In genomic region chrX:53046033-53046432, GRCm38 (mm10) we compare ENCODE assay signal across 13 mouse cellular contexts. TPM values are rescaled to one million over a fixed set of nuclear protein-coding genes. Genes with fewer than 3 reads are reported as not detected.
A peak's percentile ranks its signal among the peaks of the same experiment; 100 is the strongest.
DNase-seq lines count a peak whose midpoint lies in the region; ATAC-seq and TF ChIP-seq lines count a peak whose summit lies in the region.
"Had no signal": no experiment of that assay in that cellular context is flagged by ENCODE, and none has a peak within 500 bp of the region (broad histone marks: within the 10 kb centered on the region; RNA-seq: fewer than 3 reads in every experiment).

No protein-coding gene starts in this region.

- 69% methylated on average over 4 of the region's 4 CpGs for WGBS in forebrain, embryonic 16.5 days
- 79% methylated on average over 4 of the region's 4 CpGs for WGBS in forebrain, embryonic 10.5 days
- 59% methylated on average over 4 of the region's 4 CpGs for WGBS in heart, postnatal 0 days
- 32% methylated on average over 4 of the region's 4 CpGs for WGBS in lung, embryonic 16.5 days
- WGBS in stomach, embryonic 15.5 days = 48% methylated on average over 4 of the region's 4 CpGs

- H3K27me3 ChIP-seq in forebrain, embryonic 16.5 days (replicated peaks; ENCODE audit: control insufficient read depth, insufficient read depth, low read length) = no peaks in the 10 kb centered on the region
- no peaks in the 10 kb centered on the region for H3K27me3 ChIP-seq in forebrain, embryonic 10.5 days (ENCODE audit: poor library complexity, severe bottlenecking)
- H3K27me3 ChIP-seq in heart, postnatal 0 days (ENCODE audit: control insufficient read depth, insufficient read depth, low read length) = no peaks in the 10 kb centered on the region
- H3K27me3 ChIP-seq in lung, embryonic 16.5 days (ENCODE audit: control insufficient read depth, insufficient read depth, low read depth, low read length) = no peaks in the 10 kb centered on the region
- no peaks in the 10 kb centered on the region for H3K27me3 ChIP-seq in stomach, embryonic 15.5 days (replicated peaks)
- H3K27me3 ChIP-seq: forebrain, embryonic 13.5 days; hindbrain, embryonic 12.5 days had no signal

- H3K4me3 ChIP-seq in forebrain, embryonic 16.5 days (replicated peaks; ENCODE audit: low read length) = no peak overlapping the region
- no peak overlapping the region for H3K4me3 ChIP-seq in forebrain, embryonic 10.5 days
- no peak overlapping the region for H3K4me3 ChIP-seq in heart, postnatal 0 days (ENCODE audit: low read depth, low read length)
- H3K4me3 ChIP-seq in lung, embryonic 16.5 days (ENCODE audit: low read length) = no peak overlapping the region
- H3K4me3 ChIP-seq in stomach, embryonic 15.5 days (replicated peaks) = no peak overlapping the region
- H3K4me3 ChIP-seq: forebrain, embryonic 13.5 days; hindbrain, embryonic 12.5 days had no signal

- ATAC-seq in forebrain, embryonic 16.5 days = peak; percentile 38; the same call in 1 of the 2 replicates
- ATAC-seq in heart, postnatal 0 days (ENCODE audit: insufficient read depth, low read depth) = no peak; the same call in 1 of the 2 replicates
- peak; percentile 15; the same call in 1 of the 2 replicates for ATAC-seq in lung, embryonic 16.5 days (ENCODE audit: low read depth)
- ATAC-seq in stomach, embryonic 15.5 days (ENCODE audit: insufficient read depth, low FRiP score, low read depth) = no peak; the same call in 1 of the 2 replicates
- ATAC-seq in granulocyte monocyte progenitor cell, adult 5-6 weeks (replicated peaks; ENCODE audit: poor library complexity, severe bottlenecking) = no peak

- H3K4me1 ChIP-seq in forebrain, embryonic 16.5 days (replicated peaks; ENCODE audit: control insufficient read depth, insufficient read depth, low read length) = peaks cover 6% of the 10 kb centered on the region
- H3K4me1 ChIP-seq in forebrain, embryonic 10.5 days = peaks cover 17% of the 10 kb centered on the region
- H3K4me1 ChIP-seq in heart, postnatal 0 days (ENCODE audit: control insufficient read depth, insufficient read depth) = peaks cover 20% of the 10 kb centered on the region; the same call in 1 of the 2 replicates
- peaks cover 25% of the 10 kb centered on the region for H3K4me1 ChIP-seq in lung, embryonic 16.5 days (replicated peaks; ENCODE audit: control insufficient read depth, insufficient read depth, low read length)
- 0 out of 2 replicates have a peak, but pooled peaks cover 2% of the 10 kb centered on the region for H3K4me1 ChIP-seq in stomach, embryonic 15.5 days

- H3K9ac ChIP-seq in forebrain, embryonic 16.5 days (replicated peaks; ENCODE audit: low read depth, low read length) = no peak overlapping the region
- H3K9ac ChIP-seq in heart, postnatal 0 days (replicated peaks; ENCODE audit: low read depth, low read length) = no peak overlapping the region
- no peak overlapping the region for H3K9ac ChIP-seq in lung, embryonic 16.5 days (ENCODE audit: low read length)
- H3K9ac ChIP-seq in stomach, embryonic 15.5 days = no peak overlapping the region
- H3K9ac ChIP-seq: forebrain, embryonic 13.5 days; hindbrain, embryonic 12.5 days had no signal

- no peak overlapping the region for H3K27ac ChIP-seq in forebrain, embryonic 16.5 days (ENCODE audit: low read length)
- no peak overlapping the region for H3K27ac ChIP-seq in forebrain, embryonic 10.5 days
- H3K27ac ChIP-seq in heart, postnatal 0 days (ENCODE audit: low read depth) = peak overlapping the region; percentile 54
- H3K27ac ChIP-seq in lung, embryonic 16.5 days (ENCODE audit: low read length) = peak overlapping the region; percentile 80
- peak overlapping the region; percentile 69; the same call in 1 of the 2 replicates for H3K27ac ChIP-seq in stomach, embryonic 15.5 days
- H3K27ac ChIP-seq: hindbrain, embryonic 12.5 days had no signal

- no peak for DNase-seq in forebrain, embryonic 10.5 days (ENCODE audit: extremely low spot score, low spot score)
- no peak for DNase-seq in heart, postnatal 0 days (ENCODE audit: low spot score)
- DNase-seq in heart, adult 18-20 months = no peak
- DNase-seq in lung, postnatal 4 days = no peak
- DNase-seq: cerebellum, adult 9-11 months; lung, adult 18-20 months; retina, postnatal 1 day had no signal

- H3K4me2 ChIP-seq in forebrain, embryonic 16.5 days (ENCODE audit: low read length) = no peak overlapping the region
- H3K4me2 ChIP-seq in heart, postnatal 0 days (ENCODE audit: low read depth, low read length) = no peak overlapping the region
- H3K4me2 ChIP-seq in lung, embryonic 16.5 days (ENCODE audit: low read depth, low read length) = no peak overlapping the region
- H3K4me2 ChIP-seq in stomach, embryonic 15.5 days = no peak overlapping the region
- H3K4me2 ChIP-seq: forebrain, embryonic 13.5 days; hindbrain, embryonic 12.5 days had no signal

- H3K9me3 ChIP-seq in forebrain, embryonic 16.5 days (ENCODE audit: control insufficient read depth, low read length) = no peaks in the 10 kb centered on the region
- H3K9me3 ChIP-seq in forebrain, embryonic 10.5 days = no peaks in the 10 kb centered on the region
- H3K9me3 ChIP-seq in heart, postnatal 0 days (replicated peaks; ENCODE audit: control insufficient read depth, low read length) = no peaks in the 10 kb centered on the region
- H3K9me3 ChIP-seq in lung, embryonic 16.5 days (ENCODE audit: control insufficient read depth, low read length) = no peaks in the 10 kb centered on the region
- no peaks in the 10 kb centered on the region for H3K9me3 ChIP-seq in stomach, embryonic 15.5 days
- H3K9me3 ChIP-seq: forebrain, embryonic 13.5 days; hindbrain, embryonic 12.5 days had no signal

- TF ChIP-seq CTCF in heart, postnatal 0 days (IDR thresholded peaks at IDR 0.05; ENCODE audit: low read depth) = no peak

- no peak for TF ChIP-seq EP300 in heart, postnatal 0 days (IDR thresholded peaks at IDR 0.05; ENCODE audit: low read depth)

- H3K36me3 ChIP-seq in forebrain, embryonic 16.5 days (ENCODE audit: control insufficient read depth, insufficient read depth) = no peaks in the 10 kb centered on the region
- no peaks in the 10 kb centered on the region for H3K36me3 ChIP-seq in forebrain, embryonic 10.5 days (replicated peaks)
- H3K36me3 ChIP-seq in heart, postnatal 0 days (replicated peaks; ENCODE audit: control insufficient read depth, insufficient read depth, low read length) = no peaks in the 10 kb centered on the region
- no peaks in the 10 kb centered on the region for H3K36me3 ChIP-seq in lung, embryonic 16.5 days (ENCODE audit: control insufficient read depth, insufficient read depth, low read length)
- no peaks in the 10 kb centered on the region for H3K36me3 ChIP-seq in stomach, embryonic 15.5 days
- H3K36me3 ChIP-seq: hindbrain, embryonic 12.5 days had no signal

RNA-seq across cellular contexts. Expression of gene Hprt, which starts 58.1 kb away (rescaled TPM):
- polyA plus RNA-seq in forebrain, embryonic 16.5 days (2015; fragmentation: Nextera tagmentation; extraction: Ambion mirVana) = 88.1 and 93.3 TPM in 2 replicates
- 119 and 122 TPM in 2 replicates for polyA plus RNA-seq in forebrain, embryonic 10.5 days (2016; fragmentation: Nextera tagmentation; extraction: Ambion mirVana)
- total RNA-seq in heart, postnatal 0 days (2014; rRNA removed; ENCODE audit: low replicate concordance) = 69.0 and 93.5 TPM in 2 replicates
- 209 and 218 TPM in 2 replicates for polyA plus RNA-seq in heart, postnatal 0 days (2015; fragmentation: Nextera tagmentation; extraction: Ambion mirVana)
- total RNA-seq in heart, adult 18-20 months (2021) = 10 to 100 TPM; 50.8 to 69.5 TPM
- 166 and 171 TPM in 2 replicates for polyA plus RNA-seq in lung, embryonic 16.5 days (2015; fragmentation: Nextera tagmentation; extraction: Ambion mirVana)
- polyA plus RNA-seq in stomach, embryonic 15.5 days (2015; fragmentation: Nextera tagmentation; extraction: Ambion mirVana) = 233 and 237 TPM in 2 replicates
- 260 and 308 TPM in 2 replicates for total RNA-seq in granulocyte monocyte progenitor cell, adult 5-6 weeks (2014; fragmentation: Nextera tagmentation)
- total RNA-seq in granulocyte monocyte progenitor cell, adult 5-6 weeks (2017) = 398 and 447 TPM in 2 replicates

Comparison
In these comparisons a context has a peak if more than half of its experiments do, and no peak if none do; other contexts are left out.
1. ATAC-seq: peak in forebrain, embryonic 16.5 days (single experiment) and lung, embryonic 16.5 days (single experiment); none in heart, postnatal 0 days (single experiment), stomach, embryonic 15.5 days (single experiment) and granulocyte monocyte progenitor cell, adult 5-6 weeks (single experiment).
2. H3K27ac ChIP-seq: peak in heart, postnatal 0 days (single experiment), lung, embryonic 16.5 days (single experiment) and stomach, embryonic 15.5 days (single experiment); none in forebrain, embryonic 16.5 days (single experiment) and forebrain, embryonic 10.5 days (single experiment).